Mouse (Mus musculus): Measurements from ENCODE around the gene Lamc3.

GRCm38 (mm10) chr2:31945580-31945979 is 58.5 kb downstream of the Lamc3 start:
- TF ChIP-seq POLR2A (IDR thresholded peaks at IDR 0.05; ENCODE audit: insufficient read depth, low read depth, low read length) (no peak), CTCF (IDR thresholded peaks at IDR 0.05) (no peak)

Measured in heart, adult 2 months (tissue).